Mouse (Mus musculus): ENCODE results near the gene Smarcc2. TPM values are rescaled to one million over a fixed set of nuclear protein-coding genes. Genes with fewer than 3 reads are reported as not detected.

Smarcc2 gene
- polyA plus RNA-seq, 1 experiment, result 92.5 TPM

DNA sequence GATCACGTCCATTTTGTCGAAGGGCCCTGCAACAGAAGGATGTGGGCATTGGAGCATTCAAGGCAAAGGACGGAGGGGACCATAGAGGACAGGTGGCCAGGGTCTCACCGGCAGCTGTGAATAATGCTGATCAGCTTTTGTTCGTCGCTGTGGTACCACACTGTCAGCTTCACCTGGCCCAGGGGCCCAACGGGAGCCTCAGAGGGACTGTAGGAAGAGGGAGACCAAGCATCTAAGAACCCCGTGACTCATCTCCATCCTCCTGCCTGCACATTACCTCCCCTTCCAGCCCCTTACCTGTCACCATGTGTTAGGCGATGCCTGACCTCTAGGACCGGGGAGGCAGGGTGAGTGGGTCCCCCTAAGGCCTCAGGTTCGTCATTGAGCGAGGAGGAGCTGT is 52.7 kb downstream of the Smarcc2 start:
- DNase-seq (ENCODE audit: low read depth), result no peak

DNA sequence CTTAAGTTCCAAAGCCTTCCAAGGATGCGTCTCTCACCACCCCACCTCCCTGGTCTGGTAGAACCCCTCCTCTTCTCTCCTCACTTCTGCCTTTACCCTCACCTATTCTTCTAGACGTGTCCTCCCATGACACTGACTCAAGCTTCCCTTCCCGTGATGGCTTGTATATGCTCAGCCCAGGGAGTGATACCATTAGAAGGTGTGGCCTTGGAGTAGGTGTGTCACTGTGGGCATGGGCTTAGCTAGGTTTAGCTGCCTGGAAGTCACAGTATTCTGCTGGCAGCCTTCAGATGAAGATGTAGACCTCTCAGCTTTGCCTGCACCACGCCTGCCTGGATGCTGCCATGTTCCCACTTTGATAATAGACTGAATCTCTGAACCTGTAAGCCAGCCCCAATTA is 56.0 kb downstream of the Smarcc2 start:
- DNase-seq (ENCODE audit: low read depth), result no peak

DNA sequence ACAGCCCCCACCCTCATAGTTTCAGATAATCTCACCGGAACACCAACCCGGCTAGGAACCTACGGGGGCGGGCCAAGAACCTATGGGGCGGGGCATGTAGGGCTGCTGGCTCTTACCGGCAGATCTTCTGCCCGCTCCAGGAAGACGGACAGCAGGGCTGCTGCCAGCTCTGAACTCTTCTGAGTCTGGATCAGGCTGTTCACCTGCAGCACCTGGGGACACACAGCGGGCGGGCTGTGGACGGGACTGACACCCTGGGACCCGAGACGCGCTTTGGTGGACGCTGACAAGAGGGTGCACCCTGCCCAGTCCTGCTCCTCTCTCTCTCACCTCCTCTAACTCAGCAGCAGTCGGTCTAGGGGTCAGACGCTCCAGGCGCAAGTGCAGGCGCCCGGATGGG is 57.0 kb downstream of the Smarcc2 start:
- no peak for DNase-seq (ENCODE audit: low read depth)

DNA sequence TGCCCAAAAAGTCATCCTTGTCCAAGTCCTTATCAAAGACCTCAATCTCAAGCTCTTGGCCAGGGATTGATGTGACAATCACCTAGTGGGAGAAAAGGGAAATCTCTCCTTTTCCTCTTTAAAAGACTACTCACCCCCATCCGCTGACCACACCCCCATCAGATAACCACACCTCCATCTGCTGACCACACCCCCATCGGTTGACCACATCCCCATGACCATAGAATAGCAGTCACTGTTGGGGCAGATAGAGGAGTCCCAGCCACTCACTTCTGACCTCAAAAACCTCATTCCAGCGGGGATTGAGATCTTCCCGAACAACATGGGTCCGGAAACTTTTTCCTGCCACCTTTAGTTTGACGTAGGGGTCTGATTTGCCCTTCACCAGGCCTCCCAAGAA is 57.6 kb downstream of the Smarcc2 start:
- no peak for DNase-seq (ENCODE audit: low read depth)

DNA sequence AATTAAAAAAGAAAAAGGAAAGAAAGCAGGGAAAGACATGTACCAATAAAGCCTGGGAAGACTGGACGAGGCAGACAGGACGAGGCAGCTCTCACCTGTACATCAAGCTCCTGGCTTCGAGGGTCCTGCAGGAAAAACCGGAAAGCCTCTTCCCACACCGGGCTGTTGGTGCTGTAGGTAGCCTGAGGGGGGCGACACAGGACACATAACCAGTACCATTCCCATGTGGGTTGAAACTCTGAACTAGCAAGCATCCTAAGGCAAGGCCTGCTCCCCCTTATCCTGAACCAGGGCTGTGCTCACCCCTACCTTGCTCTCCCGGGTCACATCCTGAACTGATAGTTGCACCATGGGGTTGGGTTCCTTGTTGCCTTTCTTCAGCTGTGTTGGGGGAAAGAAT is 59.8 kb downstream of the Smarcc2 start:
- no peak for DNase-seq (ENCODE audit: low read depth)

DNA sequence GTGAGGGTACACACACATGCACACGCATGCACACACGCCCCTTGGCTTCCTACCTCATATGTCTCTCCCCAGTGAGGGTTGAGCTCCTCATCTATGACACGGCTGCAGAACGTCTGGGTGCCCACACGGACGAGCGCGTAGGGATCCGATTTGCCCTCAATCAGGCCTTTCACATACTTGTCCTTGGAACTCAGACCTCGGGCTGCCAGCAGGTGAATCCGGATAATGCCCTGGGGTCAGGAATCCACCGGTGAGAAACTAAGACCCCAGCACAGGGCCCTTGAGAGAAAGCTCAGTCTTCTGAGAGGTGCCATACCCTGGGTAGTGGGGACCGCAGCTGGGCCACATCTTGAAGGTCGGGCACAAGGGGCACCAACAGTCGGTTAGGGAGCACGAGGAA is 61.5 kb downstream of the Smarcc2 start:
- no peak for DNase-seq (ENCODE audit: low read depth)

DNA sequence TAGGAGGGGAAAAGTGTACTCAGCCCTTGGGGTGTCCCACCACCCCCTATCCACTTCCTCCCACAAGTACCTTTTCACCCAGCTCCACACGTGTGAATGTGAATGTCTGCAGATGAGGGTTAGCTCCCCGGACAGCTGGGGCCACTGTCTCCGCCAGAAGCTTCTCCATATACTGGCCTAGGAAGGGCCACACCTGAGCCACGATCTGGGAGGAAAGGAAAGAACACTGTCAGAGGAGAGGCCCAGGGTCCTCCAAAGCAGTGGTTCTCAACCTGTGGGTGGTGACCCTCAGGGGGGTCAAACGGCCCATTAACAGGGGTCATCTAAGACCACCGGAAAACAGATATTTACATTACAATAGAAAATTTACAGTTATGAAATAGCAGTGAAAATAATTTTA is 63.3 kb downstream of the Smarcc2 start:
- no peak for DNase-seq (ENCODE audit: low read depth)

DNA sequence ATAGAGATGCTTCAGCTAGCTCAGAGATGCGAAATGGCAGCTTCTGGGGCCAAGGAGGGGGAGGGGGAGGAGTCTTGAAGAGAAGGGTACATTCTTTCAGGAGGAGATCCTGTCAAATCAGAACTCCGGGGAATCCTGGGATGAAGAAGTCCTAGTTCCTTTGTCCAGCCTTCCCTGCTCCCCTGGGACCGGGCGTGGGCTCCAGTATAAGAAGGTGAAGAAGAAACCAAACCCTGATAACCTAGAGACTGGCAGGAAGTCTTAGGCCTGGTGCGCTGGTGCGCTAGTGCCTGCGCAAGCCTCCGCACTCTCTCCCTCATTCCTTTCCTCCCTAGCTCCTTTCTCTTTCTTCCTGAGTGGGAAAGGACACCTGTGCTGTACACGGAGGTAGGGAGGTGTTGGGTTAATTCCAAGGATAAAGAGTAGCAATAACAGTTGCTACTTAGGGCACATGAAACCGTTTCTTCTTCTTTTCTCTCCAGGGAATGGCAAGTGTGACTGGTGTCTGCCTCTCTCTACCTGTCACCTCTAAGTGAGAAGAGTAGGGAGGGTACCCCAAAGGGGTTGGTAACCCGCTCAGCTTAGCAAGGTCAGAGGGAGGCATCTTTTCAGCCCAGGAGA is 65.2 kb downstream of the Smarcc2 start:
- DNase-seq (ENCODE audit: low read depth), result no peak

DNA sequence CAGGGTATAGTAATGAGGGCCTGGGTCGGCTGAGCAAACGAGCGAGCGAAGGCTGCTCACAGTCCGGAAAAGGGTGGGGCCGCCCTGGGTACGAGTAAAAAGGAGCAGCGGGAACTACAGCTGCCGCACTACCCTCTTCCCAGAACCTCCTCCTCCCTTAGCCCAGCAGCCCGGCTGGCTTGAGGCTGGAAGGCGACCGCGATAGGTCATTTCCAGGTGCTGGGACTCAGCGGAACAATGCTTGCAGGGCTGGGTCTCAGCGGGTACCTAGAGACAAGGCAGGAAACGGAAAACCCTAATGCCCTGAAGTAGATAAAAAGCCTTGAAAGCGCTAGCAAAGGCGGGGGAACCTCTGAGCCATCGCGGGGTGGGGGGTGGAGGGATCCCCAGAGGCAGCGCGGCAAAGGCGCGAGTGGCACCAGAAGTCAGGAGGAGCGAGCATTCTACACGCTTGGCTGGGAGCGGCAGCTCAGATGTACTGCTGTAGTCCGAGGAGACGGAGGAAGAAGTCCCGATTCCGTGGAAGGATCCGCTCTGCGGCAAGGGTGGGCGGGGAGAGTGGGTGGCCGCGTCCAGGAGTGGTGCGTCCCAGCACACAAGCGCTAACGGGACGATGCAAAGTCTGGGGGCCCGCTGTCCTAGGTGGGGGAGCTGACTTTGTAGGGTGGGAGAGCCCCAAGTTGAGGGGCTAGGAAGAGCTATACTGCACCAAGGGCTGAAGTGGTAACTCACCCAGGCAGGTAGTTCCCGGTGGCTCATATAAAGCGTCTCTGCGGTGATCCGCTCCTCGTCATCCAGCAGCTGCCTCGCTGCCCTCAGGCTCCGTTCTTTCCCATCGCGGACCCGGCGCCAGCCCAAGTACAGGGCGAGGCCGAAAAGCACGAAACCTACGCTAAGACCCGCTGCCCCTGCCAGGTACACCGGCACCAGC is 65.9 kb downstream of the Smarcc2 start:
- no peak for DNase-seq (ENCODE audit: low read depth)

DNA sequence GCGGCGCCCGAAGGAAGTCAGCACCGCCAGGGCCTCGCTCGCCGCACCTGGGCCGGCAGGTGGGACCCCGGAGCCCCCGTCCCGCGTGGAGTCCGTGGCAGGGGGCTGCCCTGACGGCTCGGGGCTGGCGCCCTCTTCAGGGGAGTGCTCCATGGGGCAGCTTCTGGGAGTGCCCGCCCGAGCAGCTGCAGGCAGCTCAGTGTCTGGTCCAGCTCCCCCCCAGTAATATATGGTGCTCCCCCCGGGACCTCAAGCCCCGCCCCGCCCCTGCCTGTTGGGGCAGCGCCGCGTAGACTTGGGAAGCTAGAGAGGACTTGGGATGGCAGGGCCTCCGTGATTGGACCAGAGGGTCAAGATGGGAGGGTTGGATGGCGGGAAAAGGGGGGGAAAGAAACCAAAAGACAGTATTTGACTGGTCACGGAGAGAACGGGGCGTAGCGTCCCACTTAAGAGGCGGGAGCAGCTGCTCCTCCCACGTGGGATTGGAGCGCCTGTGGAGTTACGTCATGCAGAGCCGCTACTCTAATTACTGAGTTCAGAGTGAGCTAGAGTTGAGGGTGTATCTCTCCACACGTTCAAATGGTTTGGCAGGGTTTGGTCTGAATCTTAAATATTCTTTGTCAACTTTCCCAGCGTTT is 66.7 kb downstream of the Smarcc2 start, which contains the start of gene Esyt1:
TSS of gene Esyt1 (minus strand) at position 201 of the 638 bp plus-strand sequence.
- peak; percentile 84 for DNase-seq (ENCODE audit: low read depth)

DNA sequence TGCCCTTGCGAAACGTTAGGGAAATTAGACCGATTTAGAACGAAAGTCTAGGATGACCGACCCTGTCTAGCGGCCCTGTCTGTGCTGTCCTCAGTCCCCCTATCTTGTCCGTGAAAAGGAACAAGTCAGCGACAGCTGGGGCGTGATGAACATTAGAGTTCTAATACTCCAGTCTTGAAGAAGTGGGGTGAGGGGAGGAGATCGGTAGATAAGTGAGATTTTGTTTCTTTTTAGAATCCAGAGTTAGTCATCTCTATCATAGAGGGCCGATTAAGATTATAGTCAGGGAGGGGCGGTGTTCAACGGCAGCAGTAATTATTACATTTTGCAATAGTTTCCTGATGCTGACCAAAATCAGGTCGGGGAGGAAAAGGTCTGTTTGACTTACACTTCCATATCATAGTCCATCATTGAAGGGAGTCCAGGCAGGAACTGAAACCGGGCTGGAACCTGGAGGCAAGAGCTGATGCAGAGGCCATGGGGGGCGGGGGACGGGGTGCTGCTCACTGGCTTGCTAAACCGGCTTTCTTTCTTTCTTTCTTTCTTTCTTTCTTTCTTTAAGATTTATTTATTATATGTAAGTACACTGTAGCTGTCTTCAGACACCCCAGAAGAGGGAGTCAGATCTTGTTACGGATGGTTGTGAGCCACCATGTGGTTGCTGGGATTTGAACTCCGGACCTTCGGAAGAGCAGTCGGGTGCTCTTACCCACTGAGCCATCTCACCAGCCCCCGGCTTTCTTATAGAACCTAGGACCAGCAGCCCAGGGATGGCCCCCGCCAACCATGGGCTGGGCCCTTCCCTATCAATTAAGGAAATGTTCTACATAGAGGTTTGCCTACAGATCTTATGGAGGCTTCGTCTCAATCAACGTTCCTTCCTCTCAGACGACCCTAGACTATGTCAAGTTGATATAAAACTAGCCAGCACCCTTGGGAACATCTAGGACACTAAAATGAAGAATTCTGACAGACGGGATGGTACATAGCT is 67.6 kb downstream of the Smarcc2 start:
- DNase-seq (ENCODE audit: low read depth), result no peak

DNA sequence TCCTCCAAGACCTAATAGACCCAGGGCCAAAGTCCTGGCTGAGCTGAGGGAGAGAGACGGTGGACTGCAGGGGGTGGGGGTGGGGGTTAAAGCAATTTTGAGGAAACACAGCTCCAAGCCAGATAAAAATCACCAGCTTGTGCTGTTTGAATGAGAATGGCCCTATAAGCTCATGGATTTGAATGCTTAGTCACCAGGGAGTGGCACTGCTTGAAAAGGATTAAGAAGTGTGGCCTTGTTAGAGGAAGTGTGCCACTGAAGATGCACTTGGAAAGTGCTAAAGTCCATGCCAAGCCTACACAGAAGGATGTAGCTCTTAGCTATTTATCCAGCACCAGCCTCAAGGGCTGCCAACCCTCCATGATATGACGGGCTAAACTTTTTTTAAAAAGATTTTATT is 76.2 kb downstream of the Smarcc2 start:
- no peak for DNase-seq (ENCODE audit: low read depth)

DNA sequence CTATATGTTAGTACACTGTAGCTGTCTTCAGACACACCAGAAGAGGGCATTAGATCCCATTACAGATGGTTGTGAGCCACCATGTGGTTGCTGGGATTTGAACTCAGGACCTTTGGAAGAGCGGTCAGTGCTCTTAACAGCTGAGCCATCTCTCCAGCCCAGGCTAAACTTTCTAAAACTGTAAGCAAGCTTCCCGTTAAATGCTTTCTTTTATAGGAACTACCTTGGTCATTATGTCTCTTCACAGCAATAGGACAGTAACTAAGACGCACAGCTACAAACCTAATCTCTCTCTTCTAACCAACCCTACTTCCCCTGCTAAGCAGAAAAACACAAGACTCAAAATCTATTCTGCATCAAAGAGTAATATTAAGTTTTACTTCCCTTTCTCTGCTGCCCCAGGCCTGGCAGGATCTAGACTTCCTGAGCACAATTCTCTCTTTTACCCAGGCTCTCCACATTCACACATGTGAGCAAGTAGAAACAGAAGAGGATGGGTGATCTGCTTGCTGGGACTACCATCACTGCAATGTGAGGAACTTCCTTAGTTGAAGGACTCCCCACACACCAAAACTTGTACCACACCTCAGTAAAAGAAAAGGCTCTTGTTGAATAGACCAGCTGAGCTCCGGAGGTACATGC is 76.7 kb downstream of the Smarcc2 start:
- no peak for DNase-seq (ENCODE audit: low read depth)

DNA sequence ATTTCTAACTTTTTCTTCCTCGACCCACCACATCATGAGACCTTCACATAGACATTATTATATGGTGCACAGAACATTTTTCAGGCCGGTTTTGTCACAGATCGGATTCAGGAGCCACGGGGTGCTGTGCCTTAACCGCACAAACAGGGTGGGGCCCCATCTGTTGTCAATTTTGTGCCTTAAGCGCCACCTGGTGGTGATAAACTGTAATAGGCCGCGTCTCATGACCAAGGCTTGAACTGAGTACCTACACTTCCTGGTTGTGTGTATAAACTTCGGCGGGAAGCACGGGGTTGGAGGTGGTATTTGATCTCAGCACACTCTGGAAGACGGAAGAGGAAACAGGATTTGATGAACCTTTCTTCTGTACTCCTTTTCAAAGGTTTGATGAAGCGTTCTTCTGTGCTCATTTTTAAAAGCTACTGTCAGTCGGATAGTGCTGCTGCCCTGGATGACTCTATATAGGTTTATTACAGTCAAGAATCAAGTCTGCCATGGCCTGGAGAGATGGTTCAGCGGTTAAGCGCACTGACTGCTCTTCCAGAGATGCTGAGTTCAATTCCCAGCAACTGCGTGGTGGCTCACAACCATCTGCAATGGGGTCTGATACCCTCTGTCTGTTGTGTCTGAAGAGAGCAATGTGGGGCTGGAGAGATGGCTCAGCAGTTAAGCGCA is 77.4 kb downstream of the Smarcc2 start:
- no peak for DNase-seq (ENCODE audit: low read depth)

DNA sequence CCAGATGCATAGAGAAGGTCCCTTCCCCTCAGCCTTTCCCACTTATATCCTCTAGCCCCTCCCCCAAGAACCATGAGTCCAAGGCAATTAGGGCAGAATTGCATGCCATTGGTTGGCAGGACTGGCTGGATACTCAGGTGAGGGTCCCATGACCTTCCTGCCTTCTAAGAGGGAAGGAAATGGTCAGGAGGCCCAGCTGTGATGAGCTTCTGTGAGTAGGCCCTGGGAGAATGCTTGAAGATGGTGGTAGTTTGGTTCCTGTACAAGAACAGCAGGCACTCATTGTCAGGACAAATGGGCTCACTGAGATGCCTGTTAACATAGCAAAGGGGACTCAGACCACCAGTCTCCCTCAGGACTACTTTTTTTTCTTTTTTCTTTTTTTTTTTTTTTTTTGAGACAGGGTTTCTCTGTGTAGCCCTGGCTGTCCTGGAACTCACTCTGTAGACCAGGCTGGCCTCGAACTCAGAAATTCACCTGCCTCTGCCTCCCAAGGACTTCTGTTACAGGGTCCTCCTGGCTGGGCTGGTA is 79.4 kb downstream of the Smarcc2 start:
- no peak for DNase-seq (ENCODE audit: low read depth)

Other genes with a start within 250 kb of the Smarcc2 start
- 9.1 and 12.2 TPM in 2 replicates for gene Spryd4, start 247.4 kb upstream of the Smarcc2 start, polyA plus RNA-seq (2012; rRNA removed)
- not detected in 2 replicates for gene Mip, start 233.4 kb upstream of the Smarcc2 start, polyA plus RNA-seq (2012; rRNA removed)
- gene Timeless, start 227.2 kb upstream of the Smarcc2 start, polyA plus RNA-seq (2012; rRNA removed), result 3.5 and 3.6 TPM in 2 replicates
- gene Apon, start 205.2 kb upstream of the Smarcc2 start, polyA plus RNA-seq (2012; rRNA removed), result 0.75 TPM in 1 of 2 replicates, not detected in the other
- gene Apof, start 190.6 kb upstream of the Smarcc2 start, polyA plus RNA-seq (2012; rRNA removed), result 0.14 and 2.2 TPM in 2 replicates
- gene Stat2, start 188.7 kb upstream of the Smarcc2 start, polyA plus RNA-seq (2012; rRNA removed), result 29.0 and 31.4 TPM in 2 replicates
- 0.34 TPM in 1 of 2 replicates, not detected in the other for gene Il23a, start 160.5 kb upstream of the Smarcc2 start, polyA plus RNA-seq (2012; rRNA removed)
- gene Pan2, start 155.9 kb upstream of the Smarcc2 start, polyA plus RNA-seq (2012; rRNA removed), result 22.9 and 23.6 TPM in 2 replicates
- gene Cnpy2, start 136.8 kb upstream of the Smarcc2 start, polyA plus RNA-seq (2012; rRNA removed), result 96.7 and 103 TPM in 2 replicates
- gene Cs, start 121.5 kb upstream of the Smarcc2 start, polyA plus RNA-seq (2012; rRNA removed), result 252 and 282 TPM in 2 replicates
- gene Coq10a, start 90.3 kb upstream of the Smarcc2 start, polyA plus RNA-seq (2012; rRNA removed), result 63.0 and 63.8 TPM in 2 replicates
- gene Ankrd52, start 82.1 kb upstream of the Smarcc2 start, polyA plus RNA-seq (2012; rRNA removed), result 27.4 and 35.1 TPM in 2 replicates
- gene Slc39a5, start 58.0 kb upstream of the Smarcc2 start, polyA plus RNA-seq (2012; rRNA removed), result 0.27 and 0.38 TPM in 2 replicates
- 29.8 and 32.6 TPM in 2 replicates for gene Nabp2, start 47.8 kb upstream of the Smarcc2 start, polyA plus RNA-seq (2012; rRNA removed)
- gene Rnf41, start 47.6 kb upstream of the Smarcc2 start, polyA plus RNA-seq (2012; rRNA removed), result 35.3 and 38.9 TPM in 2 replicates
- gene Myl6, start 34.9 kb downstream of the Smarcc2 start, polyA plus RNA-seq (2012; rRNA removed), result 1,302 and 1,405 TPM in 2 replicates
- gene Myl6b, start 39.4 kb downstream of the Smarcc2 start, polyA plus RNA-seq (2012; rRNA removed), result 4.3 and 5.5 TPM in 2 replicates
- 135 and 140 TPM in 2 replicates for gene Esyt1, start 66.6 kb downstream of the Smarcc2 start, polyA plus RNA-seq (2012; rRNA removed)
- gene Zc3h10, start 88.5 kb downstream of the Smarcc2 start, polyA plus RNA-seq (2012; rRNA removed), result 11.8 and 13.0 TPM in 2 replicates
- gene Rpl41, start 90.1 kb downstream of the Smarcc2 start, polyA plus RNA-seq (2012; rRNA removed), result 2,438 and 2,660 TPM in 2 replicates
- 22.1 and 27.5 TPM in 2 replicates for gene Pa2g4, start 106.7 kb downstream of the Smarcc2 start, polyA plus RNA-seq (2012; rRNA removed)
- gene Erbb3, start 130.4 kb downstream of the Smarcc2 start, polyA plus RNA-seq (2012; rRNA removed), result 30.3 and 42.5 TPM in 2 replicates
- 1,272 and 1,645 TPM in 2 replicates for gene Rps26, start 167.5 kb downstream of the Smarcc2 start, polyA plus RNA-seq (2012; rRNA removed)
- gene Ikzf4, start 186.7 kb downstream of the Smarcc2 start, polyA plus RNA-seq (2012; rRNA removed), result 1.6 and 4.0 TPM in 2 replicates
- 154 and 180 TPM in 2 replicates for gene Suox, start 214.8 kb downstream of the Smarcc2 start, polyA plus RNA-seq (2012; rRNA removed)
- 101 and 107 TPM in 2 replicates for gene Rab5b, start 237.0 kb downstream of the Smarcc2 start, polyA plus RNA-seq (2012; rRNA removed)
- 48.9 and 54.5 TPM in 2 replicates for gene Pmel, start 244.9 kb downstream of the Smarcc2 start, polyA plus RNA-seq (2012; rRNA removed)
- 19.5 and 23.5 TPM in 2 replicates for gene Cdk2, start 245.8 kb downstream of the Smarcc2 start, polyA plus RNA-seq (2012; rRNA removed)